Mouse (Mus musculus): ENCODE data around the gene Ints2. TPM values are rescaled to one million over a fixed set of nuclear protein-coding genes. Genes with fewer than 3 reads are reported as not detected.
"Not testable (repeated sequence)": the region's sequence is repeated elsewhere in the genome, so short reads cannot be mapped to it uniquely, and the experiment has no call there.

Gene Ints2
- polyA plus RNA-seq (2017; shearing (Covaris generic)) = 10 to 100 TPM; 19.0 to 20.3 (median 19.3) TPM

DNA sequence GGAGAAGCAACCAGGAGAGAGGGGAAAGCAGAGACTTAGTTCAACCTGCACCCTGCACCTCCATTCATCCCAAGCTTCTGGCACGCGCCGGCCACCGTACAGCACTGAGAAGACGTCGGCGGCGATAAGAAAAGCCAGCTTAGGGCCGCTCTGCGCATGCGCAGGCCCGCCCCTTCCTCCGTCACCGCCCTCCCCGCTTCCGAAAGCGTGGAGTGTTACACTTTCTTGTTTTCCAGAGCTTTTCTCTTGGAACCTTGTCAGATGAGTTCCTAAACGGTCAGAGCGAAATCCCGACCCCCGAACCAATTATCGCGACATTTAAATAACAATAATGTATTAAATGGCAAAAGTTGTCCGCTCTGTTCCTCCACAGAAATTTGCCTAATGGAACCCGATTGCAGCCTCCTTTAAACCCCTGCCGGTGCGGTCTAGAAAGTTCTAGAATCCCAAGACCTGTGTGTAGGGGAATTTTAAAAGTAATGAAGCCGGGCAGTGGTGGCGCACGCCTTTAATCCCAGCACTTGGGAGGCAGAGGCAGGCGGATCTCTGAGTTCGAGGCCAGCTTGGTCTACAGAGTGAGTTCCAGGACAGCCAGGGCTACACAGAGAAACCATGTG is at the start of gene Ints2:
Ints2 (minus strand) TSS at position 116 of the 617 bp plus-strand sequence.
- peak; percentile 72 for ATAC-seq

DNA sequence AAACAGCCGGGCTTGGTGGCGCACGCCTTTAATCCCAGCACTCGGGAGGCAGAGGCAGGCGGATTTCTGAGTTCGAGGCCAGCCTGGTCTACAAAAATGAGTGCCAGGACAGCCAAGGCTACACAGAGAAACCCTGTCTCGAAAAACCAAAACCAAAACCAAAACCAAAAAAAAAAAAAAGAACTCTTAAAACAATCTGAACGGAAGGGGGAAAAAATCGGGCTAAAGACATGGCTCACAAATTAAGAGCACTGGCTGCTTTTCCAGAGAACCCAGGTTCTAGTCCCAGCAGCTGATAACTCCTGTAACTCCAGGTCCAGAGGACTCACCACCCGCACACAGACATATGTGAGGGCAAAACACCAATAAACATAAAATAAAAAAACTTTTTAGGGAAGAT is 34.8 kb upstream of the Ints2 start:
- ATAC-seq = peak; percentile 38

DNA sequence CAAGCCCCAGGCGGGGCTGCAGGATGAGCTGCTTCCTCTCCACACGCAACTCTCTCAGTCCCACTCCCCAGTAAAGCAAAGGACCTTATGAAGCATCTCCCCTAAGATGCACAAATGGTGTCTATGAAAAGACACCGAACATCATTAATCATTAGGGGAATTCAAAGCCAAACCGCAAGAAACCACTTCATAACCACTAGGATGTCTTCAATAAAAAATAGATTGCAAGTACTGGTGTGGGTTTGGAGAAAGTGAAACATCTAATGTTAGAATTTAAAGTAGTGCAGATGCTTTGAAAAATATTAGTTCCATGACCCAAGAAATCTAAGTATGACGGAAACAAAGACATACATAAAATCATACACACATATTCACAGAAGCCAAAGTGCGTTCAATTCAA is 34.3 kb upstream of the Ints2 start:
- ATAC-seq = peak; percentile 50

DNA sequence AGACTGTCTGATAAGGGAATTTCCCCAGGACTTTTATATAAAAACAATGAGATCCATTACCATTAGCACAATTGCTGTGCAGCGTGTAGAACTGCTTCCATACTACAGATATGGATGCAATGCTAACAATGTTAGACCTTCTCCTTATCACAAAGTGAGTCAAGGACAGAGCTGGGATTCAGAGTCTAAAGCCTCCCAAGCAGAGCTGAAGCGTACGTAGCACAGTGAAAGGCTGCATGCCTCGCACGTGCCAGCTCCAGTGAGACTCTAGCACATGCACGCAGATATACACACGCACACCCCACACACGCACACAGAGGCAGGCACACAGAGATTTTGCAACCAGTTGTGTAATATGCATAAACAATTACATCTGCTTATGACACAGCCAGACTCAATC is 28.4 kb upstream of the Ints2 start:
- ATAC-seq = no peak

DNA sequence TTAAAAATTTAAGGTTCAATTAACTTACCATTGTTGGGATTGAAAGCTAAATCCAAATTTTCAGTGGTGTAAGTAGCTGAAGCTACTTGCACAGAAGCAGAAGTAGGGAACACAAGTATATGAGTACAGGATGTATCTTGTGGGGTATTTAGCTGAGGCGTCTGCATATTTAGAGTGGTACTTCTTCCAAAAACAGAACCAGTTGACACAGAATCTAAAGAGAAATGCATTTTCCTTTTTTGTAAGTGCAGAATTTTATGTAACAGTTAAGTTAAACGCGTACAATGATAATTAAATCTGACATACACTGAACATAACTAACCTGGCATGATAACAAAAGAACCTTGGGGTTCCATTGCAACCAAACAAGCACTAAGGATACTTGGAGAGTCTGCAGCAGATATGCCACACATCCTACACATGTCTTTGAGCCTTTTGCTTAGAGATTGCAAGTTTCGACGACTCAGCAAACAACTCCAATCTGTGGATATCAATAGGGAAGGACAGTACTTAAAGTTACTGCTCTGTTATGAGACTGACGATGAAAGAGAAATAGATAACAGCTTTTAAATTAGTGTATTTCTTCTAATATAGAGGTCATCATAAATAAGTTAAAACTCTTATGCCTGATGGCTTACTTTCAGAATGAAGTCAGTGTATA is 21.2 kb upstream of the Ints2 start:
- no peak for ATAC-seq

DNA sequence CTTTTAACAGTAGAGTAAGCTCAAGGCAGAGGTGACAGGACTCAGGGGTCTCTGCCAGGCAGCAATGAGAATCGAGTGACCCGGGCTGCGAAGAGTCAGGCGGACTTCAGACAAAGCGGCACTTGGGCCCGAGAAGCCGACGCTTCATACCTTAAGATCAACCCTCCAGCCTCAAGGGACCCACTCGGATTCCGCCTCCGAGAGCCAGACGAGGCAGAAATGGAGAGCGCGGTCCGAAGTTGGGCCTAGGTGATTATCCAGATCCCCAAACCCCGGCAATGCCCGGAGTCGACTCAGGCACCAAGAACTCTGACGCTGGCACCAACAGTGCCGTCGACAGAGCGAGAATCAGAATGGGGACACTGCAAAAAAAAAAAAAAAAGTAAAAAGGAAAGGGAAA is 321 bp downstream of the Ints2 start:
- peak; percentile 36 for ATAC-seq

DNA sequence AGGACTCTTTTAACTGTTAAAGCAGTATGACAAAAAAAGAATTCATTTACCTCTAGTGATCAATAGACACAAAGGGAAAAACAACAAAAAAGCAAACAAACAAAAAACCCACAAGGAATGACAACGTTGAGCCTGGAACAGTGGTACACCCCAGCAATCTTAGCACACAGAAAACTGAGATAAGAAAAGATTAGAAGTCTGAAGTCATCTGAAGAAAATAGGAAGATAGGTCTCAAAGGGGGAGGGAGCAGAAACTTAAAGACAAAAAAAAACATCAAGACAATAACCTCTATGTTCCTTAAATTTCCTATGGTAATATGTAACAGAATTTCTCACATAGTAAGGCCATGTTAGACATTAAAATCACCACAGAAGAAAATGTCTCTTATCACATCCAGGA is 4.0 kb downstream of the Ints2 start:
- no peak for ATAC-seq

DNA sequence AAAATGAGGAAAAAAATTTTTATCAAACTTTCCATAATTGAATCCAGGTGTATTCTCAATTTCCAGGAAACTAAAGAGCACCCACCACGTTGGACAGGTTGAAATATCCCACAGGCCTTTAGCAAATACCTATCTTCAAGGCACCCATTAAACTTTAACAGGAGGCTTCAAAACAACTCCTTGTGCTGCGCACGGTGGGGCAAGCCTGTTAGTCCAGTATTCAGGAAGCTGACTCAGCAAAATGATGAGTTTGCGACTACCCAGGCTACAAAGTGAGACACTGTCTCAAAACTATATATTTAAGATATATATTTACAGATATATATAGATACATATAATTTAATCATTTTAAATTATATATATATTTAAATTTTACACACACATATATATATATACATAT is 24.9 kb downstream of the Ints2 start:
- no peak for ATAC-seq

DNA sequence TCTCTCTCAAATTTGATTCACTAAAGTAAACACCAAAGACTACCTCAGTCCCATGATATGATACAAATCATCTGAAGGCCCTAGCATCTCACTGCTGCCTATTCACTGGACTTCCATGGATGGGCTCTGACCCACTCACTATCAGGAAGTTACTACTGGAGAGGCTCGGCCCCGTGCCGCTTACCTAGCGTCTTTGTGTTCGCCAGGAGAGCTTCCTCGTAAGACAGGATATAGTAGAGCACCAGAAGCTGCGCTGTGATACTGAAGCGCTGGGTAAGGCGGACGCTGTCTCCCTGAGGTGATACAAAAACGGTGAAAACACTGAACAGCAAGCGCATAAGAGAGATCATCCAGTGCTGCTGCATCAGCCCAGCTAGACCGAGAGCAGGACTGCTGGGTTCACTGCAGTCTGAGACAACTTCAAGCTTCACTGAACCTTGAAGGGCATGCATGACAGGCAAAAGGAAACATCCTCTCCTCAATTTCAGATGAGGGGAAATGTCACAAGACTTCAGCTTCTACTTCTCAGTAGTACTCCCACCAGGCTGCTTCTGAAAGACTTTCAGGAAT is 25.5 kb downstream of the Ints2 start:
- ATAC-seq = no peak

DNA sequence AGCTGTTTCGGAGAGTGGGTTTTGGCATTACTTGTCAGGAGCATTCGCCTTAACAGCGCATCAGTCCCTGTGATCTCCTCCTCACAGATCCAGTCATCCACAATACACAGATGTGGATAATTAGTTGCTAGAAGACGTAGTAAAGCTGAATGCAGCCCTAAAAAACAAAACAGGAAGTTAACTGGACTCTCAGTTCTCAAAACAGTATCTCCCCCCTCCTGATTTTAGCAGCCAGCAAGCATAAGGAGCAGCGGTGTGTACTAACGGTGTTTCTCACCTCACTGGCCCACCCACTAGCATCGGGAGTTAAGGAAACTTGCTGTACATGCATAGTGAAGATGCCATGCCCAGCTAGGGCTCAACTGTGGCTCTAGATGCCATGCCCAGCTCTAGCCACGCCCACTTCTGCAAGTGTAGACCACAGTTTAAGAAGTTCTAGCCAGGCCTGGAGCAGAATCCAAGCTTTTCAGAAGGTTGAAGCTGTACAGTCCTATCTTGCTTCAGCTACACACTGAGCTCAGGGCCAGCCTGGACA is 30.7 kb downstream of the Ints2 start:
- no peak for ATAC-seq

DNA sequence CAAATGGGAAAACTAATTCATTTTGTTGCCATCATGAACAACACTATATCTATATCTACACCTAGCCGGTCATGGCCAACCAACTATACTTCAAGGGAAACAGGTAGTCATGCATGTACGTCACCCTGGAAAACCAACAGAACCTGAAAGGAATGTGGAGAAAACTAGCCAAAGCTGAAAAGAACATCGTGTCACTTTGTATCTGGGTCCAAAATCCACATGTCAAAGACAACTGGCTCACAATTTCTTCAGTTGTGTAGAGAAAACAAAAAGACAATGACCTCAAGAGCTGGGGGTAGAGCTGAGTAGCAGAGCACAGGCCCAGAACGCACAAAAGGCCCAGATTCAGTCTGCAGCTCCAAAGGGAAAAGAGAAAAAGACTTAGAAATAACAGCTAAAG is 31.6 kb downstream of the Ints2 start:
- no peak for ATAC-seq

DNA sequence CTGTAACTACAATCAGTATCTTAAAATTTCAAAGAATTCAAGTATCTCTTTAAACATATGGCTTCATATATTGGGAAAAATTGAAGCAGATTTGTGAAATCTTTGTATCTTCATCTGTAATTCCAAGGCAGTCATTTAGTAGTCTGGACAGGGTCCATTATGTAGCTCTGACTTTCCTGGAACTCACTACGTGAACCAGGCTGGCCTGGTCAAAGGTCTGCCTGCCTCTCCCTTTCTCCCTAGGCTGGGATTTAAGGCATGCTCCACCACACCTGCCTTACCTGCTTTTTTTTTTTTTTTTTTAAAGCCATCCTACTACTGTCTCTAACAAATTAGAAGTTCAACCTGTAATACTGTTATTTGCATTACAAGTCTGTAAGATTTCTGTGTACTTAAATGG is 45.6 kb downstream of the Ints2 start:
- no peak for ATAC-seq

DNA sequence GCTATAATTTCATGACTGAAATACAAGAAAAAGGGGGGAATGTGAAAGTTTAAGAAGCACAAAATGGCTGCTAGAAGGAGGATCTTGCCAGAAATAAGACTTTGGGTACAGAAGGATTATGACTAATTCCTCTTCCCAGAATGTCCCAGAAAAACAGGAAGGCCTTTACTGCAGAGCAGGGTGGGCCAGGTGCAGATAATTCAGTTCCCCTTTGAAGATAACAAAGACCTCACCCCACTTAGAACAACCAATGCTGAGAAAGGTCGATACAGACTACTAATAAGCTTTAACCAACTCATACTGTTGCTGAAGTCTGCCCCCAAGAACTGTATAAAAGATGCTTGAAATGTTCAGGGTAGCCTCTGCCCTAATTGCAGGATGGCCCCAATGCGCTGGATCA is 48.3 kb downstream of the Ints2 start:
- no peak for ATAC-seq

DNA sequence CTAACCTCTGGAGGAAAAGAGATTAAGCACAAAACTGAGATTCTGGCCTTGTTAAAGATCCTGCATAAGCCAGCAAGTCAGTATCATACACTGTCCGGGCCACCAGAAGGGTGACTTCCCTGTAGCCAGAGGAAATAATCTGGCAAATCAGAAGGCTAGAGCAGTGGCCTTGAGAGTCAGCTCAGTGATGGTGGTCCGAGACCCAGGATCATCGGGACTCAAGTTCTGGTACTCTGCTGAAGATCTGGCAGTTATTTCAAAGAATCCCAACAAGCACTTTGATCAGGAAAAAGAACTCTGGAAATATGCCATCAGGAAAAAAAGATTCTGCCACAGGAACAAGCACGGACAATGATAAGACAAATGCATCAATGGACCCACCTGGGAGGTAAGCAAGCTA is 51.5 kb downstream of the Ints2 start:
- ATAC-seq = no peak

DNA sequence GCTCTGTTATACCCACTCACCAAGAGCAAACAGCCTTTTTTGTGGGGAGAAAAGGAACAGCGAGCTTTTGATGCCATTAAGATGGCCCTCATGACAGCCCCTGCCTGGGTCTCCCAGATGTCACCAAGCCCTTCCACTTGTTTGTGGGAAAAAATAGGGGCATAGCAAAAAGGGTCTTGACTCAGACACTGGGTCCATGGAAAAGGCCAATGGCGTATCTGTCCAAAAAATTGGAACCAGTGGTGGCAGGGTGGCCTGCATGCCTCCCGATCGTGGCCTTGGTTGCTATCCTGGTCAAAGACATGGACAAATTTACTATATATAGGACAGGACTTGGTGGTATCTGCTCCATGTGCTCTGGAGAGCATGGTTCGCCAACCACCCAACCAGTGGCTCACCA is 52.3 kb downstream of the Ints2 start:
- no peak for ATAC-seq

DNA sequence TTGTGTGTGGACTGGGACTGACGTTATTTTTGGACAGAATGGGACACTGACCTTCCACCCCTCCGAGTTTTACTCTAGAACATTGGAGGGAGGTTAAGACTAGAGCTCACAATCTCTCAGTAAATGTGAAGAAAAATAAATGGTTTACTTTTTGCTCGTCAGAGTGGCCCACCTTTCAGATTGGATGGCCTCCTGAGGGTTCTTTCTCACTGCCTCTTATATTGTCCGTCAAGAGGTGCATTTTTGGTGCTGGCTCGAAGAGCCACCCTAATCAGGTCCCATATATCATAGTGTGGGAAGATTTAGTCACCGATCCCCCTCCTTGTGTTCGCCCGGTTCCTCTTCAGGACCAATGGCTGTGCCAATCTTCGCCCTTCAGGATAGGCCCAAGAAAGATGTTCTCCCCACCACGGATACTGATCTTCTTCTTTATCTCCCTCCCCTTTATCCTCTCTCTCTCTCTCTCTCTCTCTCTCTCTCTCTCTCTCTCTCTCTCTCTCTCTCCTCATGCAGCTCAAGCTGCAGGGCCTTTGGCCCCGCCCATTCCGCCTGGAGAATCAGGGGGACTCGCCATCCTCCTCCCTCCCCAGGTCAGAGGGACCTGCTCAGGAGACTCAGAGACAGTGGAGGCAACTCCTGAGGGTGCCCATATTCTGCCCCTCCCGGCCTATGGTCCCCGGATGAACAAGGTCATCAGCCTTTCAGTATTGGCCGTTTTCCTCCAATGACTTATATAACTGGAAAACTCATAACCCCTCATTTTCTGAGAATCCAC is 55.3 kb downstream of the Ints2 start:
- no peak for ATAC-seq

DNA sequence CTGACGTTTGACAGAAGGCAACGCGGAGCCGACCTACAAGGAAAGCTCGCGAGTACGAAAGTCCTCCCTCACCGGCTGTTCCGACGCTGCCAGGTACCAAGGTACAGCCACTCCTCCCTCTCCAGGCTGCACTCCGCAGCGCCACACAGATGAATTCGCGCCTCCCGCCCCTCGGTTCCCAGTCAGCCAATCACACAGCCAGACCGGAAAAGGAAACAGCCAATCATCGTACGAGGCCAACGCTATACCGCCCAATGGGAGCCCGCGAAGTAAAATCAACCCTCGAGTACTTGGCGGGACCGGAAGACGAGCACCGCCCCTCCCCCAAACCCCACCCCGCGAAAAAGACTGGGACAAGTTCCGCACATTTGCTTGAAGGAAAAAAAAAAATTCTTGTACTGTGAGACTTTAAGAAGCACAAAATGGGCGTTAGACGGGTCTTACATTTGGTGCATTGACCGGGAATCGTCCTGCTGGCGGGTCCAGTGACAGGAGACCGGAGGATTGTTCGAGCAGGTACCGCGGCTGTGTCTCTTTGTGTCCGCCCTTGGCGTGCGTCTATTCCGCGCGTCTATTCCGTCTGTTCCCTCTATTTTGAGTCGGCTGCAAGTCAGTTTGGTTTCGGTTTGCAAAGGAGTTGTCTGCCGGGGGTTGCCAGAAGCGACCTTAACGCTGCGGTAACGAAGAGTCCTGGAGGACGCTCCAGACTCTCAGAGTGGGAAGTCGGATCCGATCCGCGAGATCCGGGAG is 56.2 kb downstream of the Ints2 start, which contains the start of gene Brip1:
Brip1 (minus strand) TSS at position 157 of the 750 bp plus-strand sequence.
- ATAC-seq = peak; percentile 100

DNA sequence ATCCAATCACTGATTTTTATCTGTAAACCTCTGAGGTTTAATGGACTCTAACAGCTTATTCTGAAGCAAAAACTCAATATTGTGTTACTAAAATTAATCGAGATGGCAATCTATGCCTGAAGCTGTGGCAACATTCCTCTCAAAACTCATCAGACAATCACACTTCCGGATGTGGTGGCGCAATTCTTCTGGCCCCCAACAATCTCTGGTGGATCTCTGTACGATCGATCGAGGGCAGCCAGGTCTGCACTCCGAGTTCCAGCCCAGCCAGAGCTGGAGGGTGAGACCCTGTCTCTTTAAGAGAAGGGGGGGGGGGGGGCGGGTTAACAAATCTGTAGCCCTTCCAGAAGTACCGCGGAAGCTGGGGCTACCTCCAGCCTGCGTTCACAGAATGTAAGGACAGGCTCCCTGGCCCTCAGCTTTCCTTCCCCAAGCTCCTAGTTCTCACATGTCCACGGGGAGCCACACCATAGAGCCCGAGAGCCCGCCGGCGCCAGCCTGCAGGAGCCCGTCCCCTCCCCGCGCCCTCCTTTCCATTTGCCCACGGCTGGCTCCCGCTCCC is 56.8 kb downstream of the Ints2 start:
- ATAC-seq = peak; percentile 6

DNA sequence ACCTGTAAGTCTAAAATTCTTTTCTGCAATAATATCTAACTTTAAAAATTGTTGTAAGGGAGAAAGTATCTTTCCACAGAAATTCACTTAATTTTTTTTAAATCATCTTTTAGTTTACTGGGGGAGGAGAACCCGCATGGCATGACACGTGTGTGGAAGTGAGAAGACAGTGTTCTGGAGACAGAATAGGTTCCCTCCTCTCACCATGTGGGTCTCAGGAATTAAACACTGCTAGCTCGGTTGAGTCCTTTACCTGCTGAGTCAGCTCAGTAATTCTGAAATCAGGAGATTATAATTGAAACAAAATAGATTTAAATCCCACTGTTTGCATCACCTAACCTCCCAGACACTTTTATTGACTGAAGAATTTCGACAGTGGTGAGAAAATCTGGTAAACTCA is 57.6 kb downstream of the Ints2 start:
- ATAC-seq = no peak

DNA sequence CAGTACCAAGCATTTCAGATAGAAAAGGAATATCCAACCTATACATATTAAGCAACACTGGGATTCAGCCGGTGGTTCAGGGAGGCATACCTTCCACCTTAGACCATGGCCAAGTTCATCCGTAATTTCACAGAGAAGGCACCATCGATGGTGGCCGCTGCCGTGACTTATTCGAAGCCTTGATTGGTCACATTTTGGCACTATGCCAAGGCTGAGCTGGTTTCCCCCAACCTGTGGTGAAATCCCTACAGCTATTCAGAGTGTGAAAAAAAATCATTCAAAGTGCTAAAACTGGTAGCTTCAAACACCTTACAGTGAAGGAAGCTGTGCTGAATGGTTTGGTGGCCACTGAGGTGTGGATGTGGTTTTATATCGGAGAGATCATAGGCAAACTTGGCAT is 72.2 kb downstream of the Ints2 start:
- not testable (repeated sequence) for ATAC-seq

DNA sequence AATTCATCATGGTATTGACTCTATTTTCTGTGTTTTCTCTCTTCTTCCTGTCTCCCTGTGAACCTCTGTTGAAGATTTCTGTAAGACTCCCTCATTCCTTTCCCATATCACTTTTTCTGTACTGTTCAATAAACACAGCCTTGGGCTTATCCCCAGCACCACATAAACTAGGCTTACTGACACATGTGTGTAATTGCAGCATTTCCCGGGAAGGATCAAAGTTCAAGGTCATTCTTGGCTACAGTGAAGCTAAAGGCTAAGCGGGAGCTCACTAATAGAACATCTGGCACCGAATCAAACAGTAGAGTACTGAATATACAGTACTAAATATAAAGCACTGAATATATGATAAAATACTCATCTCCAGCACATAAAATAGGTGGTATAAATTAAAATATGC is 81.5 kb downstream of the Ints2 start:
- ATAC-seq = no peak

DNA sequence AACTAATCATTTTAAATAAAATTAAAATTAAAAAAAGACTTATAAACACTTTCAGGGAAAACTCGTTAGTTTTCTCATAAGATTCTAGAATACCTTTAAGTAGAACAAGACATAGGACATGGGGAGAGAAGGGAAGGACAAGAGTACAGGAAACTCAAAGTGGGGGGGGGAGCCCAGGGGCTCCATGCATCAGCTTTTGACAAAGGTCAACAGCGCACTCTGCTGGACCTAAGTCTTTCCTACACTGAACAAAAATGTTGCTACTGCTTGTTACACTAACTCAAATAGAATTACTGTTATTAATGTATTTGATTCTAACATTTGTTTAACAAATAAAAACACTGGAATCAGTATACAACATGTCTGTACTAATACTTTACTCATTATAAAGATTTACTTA is 83.2 kb downstream of the Ints2 start:
- peak; percentile 52 for ATAC-seq

All from inflammation-experienced regulatory T-cells, adult 6 months (primary cell).